Mouse (Mus musculus) heart, embryonic 16.5 days (tissue): ENCODE results near the gene Vsig10l. TPM values are rescaled to one million over a fixed set of nuclear protein-coding genes. Genes with fewer than 3 reads are reported as not detected.

Experiments used
- ATAC-seq: fragments of 200-750 bp; cut with Nextera tagmentation; replicated peaks from 2 replicates; pipeline ENCODE4 v1.8.0; 2017; ENCODE audit warnings: moderate number of reproducible peaks; ENCODE audit not compliant: insufficient read depth, low FRiP score; ENCODE audit errors: extremely low read depth
- H3K27ac ChIP-seq: fragments of 300-500 bp; sonication (generic); 2 replicates; pipeline ENCODE4 v1.5.1; 2014; ENCODE audit warnings: mild to moderate bottlenecking, low read length, control low read depth, moderate library complexity
- H3K27me3 ChIP-seq: fragments of 300-500 bp; sonication (generic); 2 replicates; pipeline ENCODE4 v1.6.1; 2014; ENCODE audit warnings: low read length, mixed read lengths; ENCODE audit not compliant: control insufficient read depth, insufficient read depth
- H3K36me3 ChIP-seq: fragments of 300-500 bp; sonication (generic); 2 replicates; pipeline ENCODE4 v1.6.1; 2014; ENCODE audit not compliant: control insufficient read depth, insufficient read depth
- H3K4me1 ChIP-seq: fragments of 300-500 bp; sonication (generic); 2 replicates; pipeline ENCODE4 v1.6.1; 2014; ENCODE audit warnings: low read length, mixed read lengths; ENCODE audit not compliant: control insufficient read depth, insufficient read depth
- H3K4me2 ChIP-seq: fragments of 300-500 bp; sonication (generic); 2 replicates; pipeline ENCODE4 v1.6.1; 2014; ENCODE audit warnings: low read depth, mild to moderate bottlenecking, control low read depth, low read length
- H3K4me3 ChIP-seq: fragments of 300-500 bp; sonication (generic); 2 replicates; pipeline ENCODE4 v1.5.1; 2014; ENCODE audit warnings: mild to moderate bottlenecking, control low read depth, low read length
- H3K9ac ChIP-seq: fragments of 300-500 bp; sonication (generic); 2 replicates; pipeline ENCODE4 v1.6.1; 2014; ENCODE audit warnings: low read length, control low read depth
- H3K9me3 ChIP-seq: fragments of 300-500 bp; sonication (generic); replicated peaks from 2 replicates; pipeline ENCODE4 v1.6.1; 2016; ENCODE audit warnings: low read length; ENCODE audit not compliant: control insufficient read depth
- WGBS: fragments of 180-500 bp; shearing (Covaris S2); extraction: QIAGEN DNeasy Blood & Tissue Kit; methylation state at CpG from one replicate; pipeline ENCODE4 v1.1.7; 2014; 5-methylcytosine and 5-hydroxymethylcytosine counted together
- polyA plus RNA-seq: library from polyadenylated mRNA; unstranded; fragments of >200 nt; fragmentation: Nextera tagmentation; extraction: Ambion mirVana; gene quantifications from 2 replicates; pipeline ENCODE4 v1.2.1, GENCODE M21; 2015

The Vsig10l gene
- polyA plus RNA-seq, 1 experiment from 2014 or later: 3.4 TPM

GRCm38 (mm10) chr7:43436341-43437255 lies 26.4 kb upstream of the Vsig10l start, which contains the start of gene Nkg7:
TSS of gene Nkg7 (plus strand) at chr7:43437073.
- Histone ChIP-seq H3K27ac (no peak within 1 kb of the TSS), H3K4me3 (peak within 1 kb of the TSS; percentile 14; the same call in 1 of the 2 replicates), H3K9me3 (no peaks in the 10 kb centered on the region), H3K4me1 (no peaks in the 10 kb centered on the region), H3K9ac (no peak within 1 kb of the TSS), H3K36me3 (no peaks in the 10 kb centered on the region), H3K4me2 (peak within 1 kb of the TSS; percentile 41; the same call in 1 of the 2 replicates), H3K27me3 (no peaks in the 10 kb centered on the region)
- WGBS: 65% methylated on average over 10 of the region's 10 CpGs
- ATAC-seq: 0 out of 2 replicates have a peak, but pooled peaks have one; percentile 8

GRCm38 (mm10) chr7:43438611-43439010 lies 24.3 kb upstream of the Vsig10l start:
- ATAC-seq: no peak
- no peak overlapping the region for H3K9ac ChIP-seq
- H3K4me2 ChIP-seq: no peak overlapping the region
- 69% methylated on average over 4 of the region's 4 CpGs for WGBS
- no peaks in the 10 kb centered on the region for H3K36me3 ChIP-seq
- H3K4me3 ChIP-seq: no peak overlapping the region
- no peaks in the 10 kb centered on the region for H3K9me3 ChIP-seq
- H3K27ac ChIP-seq: no peak overlapping the region
- H3K27me3 ChIP-seq: no peaks in the 10 kb centered on the region
- H3K4me1 ChIP-seq: peaks cover 5% of the 10 kb centered on the region

GRCm38 (mm10) chr7:43440482-43440881 lies 22.5 kb upstream of the Vsig10l start, which contains the start of gene Cldnd2:
TSS of gene Cldnd2 (plus strand) at chr7:43440782.
- Histone ChIP-seq H3K4me2 (no peak within 1 kb of the TSS), H3K27me3 (no peaks in the 10 kb centered on the region), H3K9ac (no peak within 1 kb of the TSS), H3K9me3 (no peaks in the 10 kb centered on the region), H3K4me3 (no peak within 1 kb of the TSS), H3K4me1 (peaks cover 11% of the 10 kb centered on the region), H3K27ac (no peak within 1 kb of the TSS), H3K36me3 (no peaks in the 10 kb centered on the region)
- 86% methylated on average over 6 of the region's 6 CpGs for WGBS
- ATAC-seq: no peak

GRCm38 (mm10) chr7:43441071-43441470 lies 21.9 kb upstream of the Vsig10l start:
- ATAC-seq: no peak
- H3K4me2 ChIP-seq: no peak overlapping the region
- H3K9ac ChIP-seq: no peak overlapping the region
- H3K27ac ChIP-seq: no peak overlapping the region
- H3K27me3 ChIP-seq: no peaks in the 10 kb centered on the region
- H3K36me3 ChIP-seq: no peaks in the 10 kb centered on the region
- 76% methylated on average over 3 of the region's 3 CpGs for WGBS
- H3K9me3 ChIP-seq: no peaks in the 10 kb centered on the region
- H3K4me3 ChIP-seq: no peak overlapping the region
- peaks cover 13% of the 10 kb centered on the region for H3K4me1 ChIP-seq

- peak overlapping the region; percentile 78 for H3K9ac ChIP-seq
- WGBS: 20% methylated on average over 9 of the region's 9 CpGs
- H3K4me3 ChIP-seq: peak overlapping the region; percentile 72
- H3K4me1 ChIP-seq: peaks cover 18% of the 10 kb centered on the region
- peak overlapping the region; percentile 100 for H3K27ac ChIP-seq
- H3K4me2 ChIP-seq: peak overlapping the region; percentile 87
- no peaks in the 10 kb centered on the region for H3K27me3 ChIP-seq
- H3K36me3 ChIP-seq: peaks cover 2% of the 10 kb centered on the region; the same call in 1 of the 2 replicates
- no peak for ATAC-seq
- H3K9me3 ChIP-seq: no peaks in the 10 kb centered on the region
These were observed 20.3 kb upstream of the Vsig10l start for GRCm38 (mm10) chr7:43442684-43443083.

GRCm38 (mm10) chr7:43443126-43443916 lies 19.6 kb upstream of the Vsig10l start:
- Histone ChIP-seq H3K9ac (peak overlapping the region; percentile 78), H3K4me1 (peaks cover 24% of the 10 kb centered on the region), H3K36me3 (peaks cover 2% of the 10 kb centered on the region; the same call in 1 of the 2 replicates), H3K4me3 (peak overlapping the region; percentile 72), H3K9me3 (no peaks in the 10 kb centered on the region), H3K4me2 (peak overlapping the region; percentile 87), H3K27me3 (no peaks in the 10 kb centered on the region), H3K27ac (peak overlapping the region; percentile 100)
- ATAC-seq: peak; percentile 92
- 1% methylated on average over 36 of the region's 36 CpGs for WGBS

- Histone ChIP-seq H3K27ac (peak within 1 kb of the TSS; percentile 100), H3K9me3 (no peaks in the 10 kb centered on the region), H3K4me2 (peak within 1 kb of the TSS; percentile 87), H3K9ac (peak within 1 kb of the TSS; percentile 84), H3K27me3 (no peaks in the 10 kb centered on the region), H3K36me3 (peaks cover 2% of the 10 kb centered on the region; the same call in 1 of the 2 replicates), H3K4me3 (peak within 1 kb of the TSS; percentile 72), H3K4me1 (peaks cover 29% of the 10 kb centered on the region)
- under 1% methylated on average over 27 of the region's 27 CpGs for WGBS
- ATAC-seq: peak; percentile 97
These were observed 19.0 kb upstream of the Vsig10l start, which contains the start of the genes Etfb and Gm45233 for GRCm38 (mm10) chr7:43443917-43444293. TSS of gene Etfb (plus strand) at chr7:43444083. TSS of gene Gm45233 (plus strand) at chr7:43444128.

- Histone ChIP-seq H3K27ac (peak overlapping the region; percentile 57), H3K9ac (no peak overlapping the region), H3K4me1 (peaks cover 35% of the 10 kb centered on the region)
These were observed 15.2 kb upstream of the Vsig10l start for GRCm38 (mm10) chr7:43447801-43448200.

More at GRCm38 (mm10) chr7:43447801-43448200, 15.2 kb upstream of the Vsig10l start:
- ATAC-seq: no peak
- no peaks in the 10 kb centered on the region for H3K27me3 ChIP-seq
- H3K36me3 ChIP-seq: peaks cover 16% of the 10 kb centered on the region
- no peak overlapping the region for H3K4me3 ChIP-seq
- 57% methylated on average over 4 of the region's 4 CpGs for WGBS
- H3K9me3 ChIP-seq: no peaks in the 10 kb centered on the region
- H3K4me2 ChIP-seq: 0 out of 2 replicates have a peak overlapping the region, but pooled peaks have one; percentile 18
